16 mouse cellular contexts compared by ENCODE assay signal in genomic region chr10:28805160-28805559, GRCm38 (mm10).
DNase-seq lines count a peak whose midpoint lies in the region; ATAC-seq lines count a peak whose summit lies in the region.
"Had no signal": no experiment of that assay in that cellular context is flagged by ENCODE, and none has a peak within 500 bp of the region (broad histone marks: within the 10 kb centered on the region; RNA-seq: fewer than 3 reads in every experiment).

No protein-coding gene starts in this region.

- intact Hi-C loops in heart, postnatal 36 days (cut with DNase I), result no loop called here

- DNase-seq in cerebellum, adult 8-10 months, result no peak
- DNase-seq in heart, postnatal 36 days, result no peak
- DNase-seq: adrenal gland, adult 2 months; adrenal gland, postnatal 10 days; adrenal gland, postnatal 25 days; cerebellum, adult 11 months; cerebellum, adult 18-20 months; cerebellum, adult 9-10 months; cerebellum, postnatal 10 days; cerebellum, postnatal 25 days; forebrain, postnatal 0 days had no signal

- ATAC-seq in CD4-positive, CD25-positive, alpha-beta regulatory T cell, adult 4 months, result peak; percentile 65
- ATAC-seq in activated CD4-positive, CD25-positive, alpha-beta regulatory T cell, adult 4 months, result peak; percentile 40
- ATAC-seq in megakaryocyte, adult 5-6 weeks (ENCODE audit: poor library complexity, severe bottlenecking), result no peak
- ATAC-seq: forebrain, embryonic 13.5 days; forebrain, embryonic 15.5 days; forebrain, postnatal 0 days had no signal
